In the genomic region with DNA sequence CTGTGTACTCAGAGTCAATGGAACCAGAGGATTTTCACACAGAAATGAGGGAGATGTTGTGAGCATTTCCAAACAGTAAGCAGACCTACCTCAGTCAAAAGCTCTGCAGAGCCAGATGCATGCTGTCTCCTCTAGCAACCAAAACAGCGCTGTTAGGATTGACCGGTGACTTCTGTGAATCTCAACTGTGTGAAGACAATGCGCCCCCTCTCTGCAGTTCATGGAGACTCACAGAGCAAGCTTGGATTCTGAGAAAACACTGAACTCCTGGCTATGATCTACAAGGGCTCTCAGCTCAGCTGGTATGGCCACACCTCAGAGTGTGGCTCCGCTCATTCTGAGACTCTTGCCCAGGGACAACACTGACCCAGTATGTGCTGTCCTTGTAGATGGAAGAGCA, we compare ENCODE assay signal across 13 mouse cellular contexts. TPM values are rescaled to one million over a fixed set of nuclear protein-coding genes. Genes with fewer than 3 reads are reported as not detected.
DNase-seq lines count a peak whose midpoint lies in the region; ATAC-seq and TF ChIP-seq lines count a peak whose summit lies in the region.
"Had no signal": no experiment of that assay in that cellular context is flagged by ENCODE, and none has a peak within 500 bp of the region (broad histone marks: within the 10 kb centered on the region; RNA-seq: fewer than 3 reads in every experiment).

No protein-coding gene starts in this region.

- no peaks in the 10 kb centered on the region for H3K36me3 ChIP-seq in embryonic facial prominence, embryonic 11.5 days (replicated peaks; ENCODE audit: control insufficient read depth, insufficient read depth, low read depth, low read length)
- H3K36me3 ChIP-seq in embryonic facial prominence, embryonic 10.5 days (replicated peaks): no peaks in the 10 kb centered on the region
- H3K36me3 ChIP-seq in kidney, postnatal 0 days (ENCODE audit: insufficient read depth, low read length): no peaks in the 10 kb centered on the region
- no peaks in the 10 kb centered on the region for H3K36me3 ChIP-seq in kidney, embryonic 16.5 days (ENCODE audit: insufficient read depth, low read length)
- no peaks in the 10 kb centered on the region for H3K36me3 ChIP-seq in midbrain, postnatal 0 days (ENCODE audit: insufficient read depth, low read length)
- H3K36me3 ChIP-seq in midbrain, embryonic 11.5 days (ENCODE audit: control insufficient read depth, insufficient read depth, low read length): no peaks in the 10 kb centered on the region
- H3K36me3 ChIP-seq: liver, embryonic 13.5 days had no signal

- H3K4me3 ChIP-seq in embryonic facial prominence, embryonic 11.5 days (ENCODE audit: low read depth, low read length): no peak overlapping the region
- no peak overlapping the region for H3K4me3 ChIP-seq in embryonic facial prominence, embryonic 10.5 days
- no peak overlapping the region for H3K4me3 ChIP-seq in kidney, postnatal 0 days (replicated peaks; ENCODE audit: low read depth, low read length)
- no peak overlapping the region for H3K4me3 ChIP-seq in kidney, embryonic 16.5 days (ENCODE audit: low read length)
- H3K4me3 ChIP-seq in midbrain, postnatal 0 days (ENCODE audit: low read depth, low read length): no peak overlapping the region
- H3K4me3 ChIP-seq in midbrain, embryonic 11.5 days (ENCODE audit: low read depth, low read length): no peak overlapping the region
- H3K4me3 ChIP-seq: liver, embryonic 13.5 days had no signal

- H3K9me3 ChIP-seq in embryonic facial prominence, embryonic 11.5 days (replicated peaks; ENCODE audit: control insufficient read depth, low read length): no peaks in the 10 kb centered on the region
- no peaks in the 10 kb centered on the region for H3K9me3 ChIP-seq in embryonic facial prominence, embryonic 10.5 days
- no peaks in the 10 kb centered on the region for H3K9me3 ChIP-seq in kidney, postnatal 0 days (replicated peaks; ENCODE audit: low read length)
- no peaks in the 10 kb centered on the region for H3K9me3 ChIP-seq in kidney, embryonic 16.5 days (ENCODE audit: low read length)
- H3K9me3 ChIP-seq in midbrain, postnatal 0 days (ENCODE audit: low read length): no peaks in the 10 kb centered on the region
- no peaks in the 10 kb centered on the region for H3K9me3 ChIP-seq in midbrain, embryonic 11.5 days (ENCODE audit: control insufficient read depth, low read length)
- H3K9me3 ChIP-seq: liver, embryonic 13.5 days had no signal

- ATAC-seq in embryonic facial prominence, embryonic 11.5 days (replicated peaks; ENCODE audit: insufficient number of reproducible peaks, low FRiP score, low TSS enrichment, low read depth): no peak
- no peak for ATAC-seq in kidney, postnatal 0 days (replicated peaks; ENCODE audit: low FRiP score, low read depth)
- ATAC-seq in kidney, embryonic 16.5 days (ENCODE audit: low FRiP score, low TSS enrichment): no peak
- no peak for ATAC-seq in midbrain, postnatal 0 days (ENCODE audit: low FRiP score)
- ATAC-seq in midbrain, embryonic 11.5 days (ENCODE audit: low FRiP score): no peak

- 53% methylated on average over 4 of the region's 4 CpGs for WGBS in embryonic facial prominence, embryonic 11.5 days
- 56% methylated on average over 4 of the region's 4 CpGs for WGBS in embryonic facial prominence, embryonic 10.5 days
- WGBS in kidney, postnatal 0 days: 52% methylated on average over 4 of the region's 4 CpGs
- 55% methylated on average over 4 of the region's 4 CpGs for WGBS in kidney, embryonic 16.5 days
- 52% methylated on average over 4 of the region's 4 CpGs for WGBS in midbrain, postnatal 0 days
- 56% methylated on average over 4 of the region's 4 CpGs for WGBS in midbrain, embryonic 11.5 days

- peak; percentile 65 for TF ChIP-seq CTCF in kidney, postnatal 0 days (IDR thresholded peaks at IDR 0.05; ENCODE audit: low read depth)
- TF ChIP-seq CTCF in midbrain, postnatal 0 days (IDR thresholded peaks at IDR 0.05): peak; percentile 68

- no peak overlapping the region for H3K27ac ChIP-seq in embryonic facial prominence, embryonic 11.5 days (replicated peaks; ENCODE audit: low read depth, low read length)
- H3K27ac ChIP-seq in embryonic facial prominence, embryonic 10.5 days (replicated peaks): no peak overlapping the region
- H3K27ac ChIP-seq in kidney, postnatal 0 days: no peak overlapping the region
- no peak overlapping the region for H3K27ac ChIP-seq in kidney, embryonic 16.5 days (ENCODE audit: low read length)
- H3K27ac ChIP-seq in midbrain, postnatal 0 days (ENCODE audit: low read depth, low read length): no peak overlapping the region
- H3K27ac ChIP-seq in midbrain, embryonic 11.5 days (ENCODE audit: low read depth, low read length): no peak overlapping the region
- H3K27ac ChIP-seq: liver, embryonic 13.5 days had no signal

- H3K9ac ChIP-seq in embryonic facial prominence, embryonic 11.5 days (replicated peaks; ENCODE audit: low read length): no peak overlapping the region
- no peak overlapping the region for H3K9ac ChIP-seq in kidney, postnatal 0 days (ENCODE audit: low read depth, low read length)
- H3K9ac ChIP-seq in kidney, embryonic 16.5 days (replicated peaks; ENCODE audit: low read length): no peak overlapping the region
- no peak overlapping the region for H3K9ac ChIP-seq in midbrain, postnatal 0 days (replicated peaks; ENCODE audit: low read length, poor library complexity, severe bottlenecking)
- H3K9ac ChIP-seq in midbrain, embryonic 11.5 days (ENCODE audit: low read length): no peak overlapping the region
- H3K9ac ChIP-seq: liver, embryonic 13.5 days had no signal

- H3K4me2 ChIP-seq in embryonic facial prominence, embryonic 11.5 days (ENCODE audit: low read depth, low read length): no peak overlapping the region
- no peak overlapping the region for H3K4me2 ChIP-seq in kidney, postnatal 0 days (ENCODE audit: low read length)
- H3K4me2 ChIP-seq in kidney, embryonic 16.5 days (replicated peaks; ENCODE audit: low read depth, low read length): no peak overlapping the region
- H3K4me2 ChIP-seq in midbrain, postnatal 0 days (ENCODE audit: low read depth, low read length, poor library complexity, severe bottlenecking): no peak overlapping the region
- no peak overlapping the region for H3K4me2 ChIP-seq in midbrain, embryonic 11.5 days
- H3K4me2 ChIP-seq: liver, embryonic 13.5 days had no signal

- peak; percentile 21 for DNase-seq in embryonic facial prominence, embryonic 11.5 days (ENCODE audit: low spot score)
- DNase-seq in embryonic facial prominence, embryonic 10.5 days (ENCODE audit: low spot score): no peak
- DNase-seq in kidney, postnatal 0 days (ENCODE audit: low spot score): peak; percentile 71
- peak; percentile 63 for DNase-seq in midbrain, postnatal 0 days (ENCODE audit: low spot score)
- DNase-seq in midbrain, embryonic 11.5 days (ENCODE audit: low spot score, missing footprints): no peak
- DNase-seq in urinary bladder, adult 2 months (ENCODE audit: low spot score): no peak
- DNase-seq in gastrocnemius, postnatal 25 days: no peak
- DNase-seq: adrenal gland, postnatal 25 days; B cell, adult 2 months; cerebellum, adult 18-20 months; liver, embryonic 13.5 days; thymus, adult 2 months had no signal

- H3K27me3 ChIP-seq in embryonic facial prominence, embryonic 11.5 days (ENCODE audit: control insufficient read depth, insufficient read depth, low read length): no peaks in the 10 kb centered on the region
- no peaks in the 10 kb centered on the region for H3K27me3 ChIP-seq in embryonic facial prominence, embryonic 10.5 days (replicated peaks; ENCODE audit: low read depth, poor library complexity, severe bottlenecking)
- no peaks in the 10 kb centered on the region for H3K27me3 ChIP-seq in kidney, postnatal 0 days (ENCODE audit: insufficient read depth, low read length)
- no peaks in the 10 kb centered on the region for H3K27me3 ChIP-seq in kidney, embryonic 16.5 days (ENCODE audit: insufficient read depth, low read length)
- no peaks in the 10 kb centered on the region for H3K27me3 ChIP-seq in midbrain, postnatal 0 days (ENCODE audit: insufficient read depth, low read length)
- no peaks in the 10 kb centered on the region for H3K27me3 ChIP-seq in midbrain, embryonic 11.5 days (ENCODE audit: control insufficient read depth, insufficient read depth, low read length)
- H3K27me3 ChIP-seq: liver, embryonic 13.5 days had no signal

- H3K4me1 ChIP-seq in embryonic facial prominence, embryonic 11.5 days (ENCODE audit: control insufficient read depth, insufficient read depth, low read length): no peaks in the 10 kb centered on the region
- H3K4me1 ChIP-seq in embryonic facial prominence, embryonic 10.5 days: no peaks in the 10 kb centered on the region
- no peaks in the 10 kb centered on the region for H3K4me1 ChIP-seq in kidney, postnatal 0 days (replicated peaks; ENCODE audit: insufficient read depth, low read length)
- H3K4me1 ChIP-seq in kidney, embryonic 16.5 days (ENCODE audit: insufficient read depth, low read length): no peaks in the 10 kb centered on the region
- no peaks in the 10 kb centered on the region for H3K4me1 ChIP-seq in midbrain, postnatal 0 days (ENCODE audit: insufficient read depth, low read length)
- H3K4me1 ChIP-seq in midbrain, embryonic 11.5 days (ENCODE audit: control insufficient read depth, insufficient read depth, low read length): no peaks in the 10 kb centered on the region
- H3K4me1 ChIP-seq: liver, embryonic 13.5 days had no signal

RNA-seq across cellular contexts. Expression of a gene that starts 56.3 kb away (rescaled TPM):
- polyA plus RNA-seq in embryonic facial prominence, embryonic 11.5 days (2014; fragmentation: Nextera tagmentation; extraction: Ambion mirVana): 0.04 and 0.21 TPM in 2 replicates
- 0.05 and 0.08 TPM in 2 replicates for polyA plus RNA-seq in embryonic facial prominence, embryonic 10.5 days (2016; fragmentation: Nextera tagmentation; extraction: Ambion mirVana)
- 0.57 and 0.68 TPM in 2 replicates for polyA plus RNA-seq in kidney, postnatal 0 days (2015; fragmentation: Nextera tagmentation; extraction: Ambion mirVana)
- polyA plus RNA-seq in kidney, embryonic 16.5 days (2015; fragmentation: Nextera tagmentation; extraction: Ambion mirVana): 1.0 and 1.2 TPM in 2 replicates
- 2.4 and 4.6 TPM in 2 replicates for total RNA-seq in midbrain, postnatal 0 days (2014; rRNA removed)
- polyA plus RNA-seq in midbrain, postnatal 0 days (2015; fragmentation: Nextera tagmentation; extraction: Ambion mirVana): 3.1 and 3.7 TPM in 2 replicates
- polyA plus RNA-seq in midbrain, embryonic 11.5 days (2014; fragmentation: Nextera tagmentation; extraction: Ambion mirVana): 0.18 and 0.23 TPM in 2 replicates
- polyA plus RNA-seq in urinary bladder, adult 2 months (2012; rRNA removed): 0.74 and 1.1 TPM in 2 replicates
- total RNA-seq in gastrocnemius, postnatal 25 days (2021): 1 to 10 TPM; 2.2 TPM

Comparison
In these comparisons a context has a peak if more than half of its experiments do, and no peak if none do; other contexts are left out.
1. DNase-seq: peak in embryonic facial prominence, embryonic 11.5 days (single experiment), kidney, postnatal 0 days (single experiment) and midbrain, postnatal 0 days (single experiment); none in embryonic facial prominence, embryonic 10.5 days (single experiment), midbrain, embryonic 11.5 days (single experiment), urinary bladder, adult 2 months (single experiment) and gastrocnemius, postnatal 25 days (single experiment).